Mouse (Mus musculus) hindbrain, embryonic 16.5 days (tissue): Measurements from ENCODE around the gene 4930556J24Rik. TPM values are rescaled to one million over a fixed set of nuclear protein-coding genes. Genes with fewer than 3 reads are reported as not detected.

ENCODE experiments used
- ATAC-seq: fragments of 200-750 bp; cut with Nextera tagmentation; 2 replicates; pipeline ENCODE4 v1.8.0; 2017; ENCODE audit warnings: moderate TSS enrichment, moderate library complexity
- H3K27ac ChIP-seq: fragments of 300-500 bp; sonication (generic); 2 replicates; pipeline ENCODE4 v1.5.1; 2014; ENCODE audit warnings: low read depth, mild to moderate bottlenecking, control low read depth, low read length, moderate library complexity
- H3K27me3 ChIP-seq: fragments of 300-500 bp; sonication (generic); replicated peaks from 2 replicates; pipeline ENCODE4 v1.6.1; 2014; ENCODE audit warnings: low read length; ENCODE audit not compliant: control insufficient read depth, insufficient read depth
- H3K36me3 ChIP-seq: fragments of 300-500 bp; sonication (generic); 2 replicates; pipeline ENCODE4 v1.6.1; 2014; ENCODE audit warnings: mild to moderate bottlenecking, low read length, moderate library complexity, mixed read lengths; ENCODE audit not compliant: control insufficient read depth, insufficient read depth
- H3K4me1 ChIP-seq: fragments of 300-500 bp; sonication (generic); 2 replicates; pipeline ENCODE4 v1.6.1; 2014; ENCODE audit warnings: low read depth, low read length; ENCODE audit not compliant: control insufficient read depth, insufficient read depth
- H3K4me2 ChIP-seq: fragments of 300-500 bp; sonication (generic); 2 replicates; pipeline ENCODE4 v1.6.1; 2014; ENCODE audit warnings: mild to moderate bottlenecking, low read length, control low read depth, moderate library complexity
- H3K4me3 ChIP-seq: fragments of 300-500 bp; sonication (generic); 2 replicates; pipeline ENCODE4 v1.5.1; 2014; ENCODE audit warnings: mild to moderate bottlenecking, low read length, control low read depth, moderate library complexity
- H3K9ac ChIP-seq: fragments of 300-500 bp; sonication (generic); 2 replicates; pipeline ENCODE4 v1.6.1; 2014; ENCODE audit warnings: low read depth, mild to moderate bottlenecking, control low read depth, low read length, moderate library complexity
- H3K9me3 ChIP-seq: fragments of 300-500 bp; sonication (generic); 2 replicates; pipeline ENCODE4 v1.6.1; 2014; ENCODE audit warnings: mild to moderate bottlenecking, low read length, moderate library complexity; ENCODE audit not compliant: control insufficient read depth
- WGBS: fragments of 180-500 bp; shearing (Covaris S2); extraction: QIAGEN DNeasy Blood & Tissue Kit; methylation state at CpG from one replicate; pipeline ENCODE4 v1.1.7; 2014; 5-methylcytosine and 5-hydroxymethylcytosine counted together
- polyA plus RNA-seq: library from polyadenylated mRNA; unstranded; fragments of >200 nt; fragmentation: Nextera tagmentation; extraction: Ambion mirVana; gene quantifications from 2 replicates; pipeline ENCODE4 v1.2.1, GENCODE M21; 2015

Gene 4930556J24Rik
- polyA plus RNA-seq, 1 experiment from 2014 or later = not detected

DNA sequence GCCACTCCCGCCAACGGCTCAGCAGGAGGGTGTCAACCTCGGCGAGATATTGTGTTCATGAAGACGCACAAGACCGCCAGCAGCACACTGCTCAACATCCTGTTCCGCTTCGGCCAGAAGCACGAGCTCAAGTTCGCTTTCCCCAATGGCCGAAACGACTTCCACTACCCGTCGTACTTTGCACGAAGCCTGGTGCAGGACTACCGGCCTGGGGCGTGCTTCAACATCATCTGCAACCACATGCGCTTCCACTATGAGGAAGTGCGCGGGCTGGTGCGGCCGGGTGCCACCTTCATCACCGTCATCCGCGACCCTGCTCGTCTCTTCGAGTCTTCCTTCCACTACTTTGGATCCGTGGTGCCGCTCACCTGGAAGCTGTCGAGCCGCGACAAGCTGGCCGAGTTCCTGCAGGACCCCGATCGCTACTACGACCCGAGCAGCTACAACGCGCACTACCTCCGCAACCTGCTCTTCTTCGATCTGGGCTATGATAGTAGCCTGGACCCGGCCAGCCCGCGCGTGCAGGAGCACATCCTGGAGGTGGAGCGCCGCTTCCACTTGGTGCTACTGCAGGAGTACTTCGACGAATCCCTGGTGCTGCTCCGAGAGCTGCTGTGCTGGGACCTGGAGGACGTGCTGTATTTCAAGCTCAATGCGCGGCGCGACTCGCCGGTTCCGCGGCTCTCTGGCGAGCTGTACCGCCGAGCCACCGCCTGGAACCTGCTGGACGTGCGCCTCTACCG, 21.6 kb upstream of the 4930556J24Rik start:
- Histone ChIP-seq H3K27ac (no peak overlapping the region), H3K4me2 (peak overlapping the region; percentile 53), H3K36me3 (no peaks in the 10 kb centered on the region), H3K9me3 (no peaks in the 10 kb centered on the region), H3K4me1 (peaks cover 7% of the 10 kb centered on the region), H3K4me3 (peak overlapping the region; percentile 33), H3K9ac (0 out of 2 replicates have a peak overlapping the region, but pooled peaks have one; percentile 22), H3K27me3 (peaks cover 33% of the 10 kb centered on the region)
- no peak for ATAC-seq
- 7% methylated on average over 66 of the region's 66 CpGs for WGBS

DNA sequence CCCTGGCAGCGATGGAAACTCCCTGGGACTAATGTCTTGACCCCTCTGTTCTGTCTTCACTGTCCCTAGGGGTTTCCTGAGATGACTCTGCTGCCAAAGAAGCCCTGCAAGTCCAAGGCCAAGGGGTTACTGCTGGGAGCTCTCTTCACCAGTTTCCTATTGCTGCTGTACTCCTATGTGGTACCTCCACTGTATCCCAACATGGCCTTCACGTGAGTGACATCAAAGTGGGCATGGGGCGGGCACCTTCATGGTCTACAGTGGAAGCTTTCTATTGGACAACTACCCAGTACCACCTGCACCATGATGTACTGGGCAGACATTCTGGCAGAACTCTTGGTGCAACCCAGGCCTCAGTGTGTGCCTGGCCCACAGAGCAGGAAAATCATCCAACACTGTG, 20.3 kb upstream of the 4930556J24Rik start:
- Histone ChIP-seq H3K4me1 (peaks cover 7% of the 10 kb centered on the region), H3K27ac (no peak overlapping the region), H3K9ac (no peak overlapping the region), H3K36me3 (no peaks in the 10 kb centered on the region), H3K4me2 (no peak overlapping the region), H3K27me3 (peaks cover 33% of the 10 kb centered on the region), H3K4me3 (no peak overlapping the region), H3K9me3 (no peaks in the 10 kb centered on the region)
- no peak for ATAC-seq
- 87% methylated on average over 3 of the region's 3 CpGs for whole genome bisulfite sequencing

DNA sequence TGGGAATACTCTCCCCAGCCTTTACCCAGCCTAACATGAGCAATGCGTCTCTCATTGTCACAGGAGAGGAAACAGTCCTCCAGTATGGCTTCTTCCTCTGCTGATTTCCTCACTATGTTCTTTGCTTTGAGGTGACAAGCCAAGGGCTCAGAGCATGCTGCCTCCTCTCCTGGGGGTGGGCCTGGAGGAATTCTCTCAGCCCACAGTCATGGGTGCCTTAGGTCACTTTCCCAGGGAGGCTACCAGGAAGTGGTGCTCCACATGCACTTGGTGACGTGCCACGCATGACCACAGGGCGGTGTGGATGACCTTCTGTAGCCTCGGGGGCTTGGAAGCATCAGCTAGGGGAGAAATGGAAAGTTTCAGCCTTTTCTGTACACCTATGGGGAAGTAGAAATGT, 18.9 kb upstream of the 4930556J24Rik start:
- Histone ChIP-seq H3K9me3 (no peaks in the 10 kb centered on the region), H3K4me1 (peaks cover 7% of the 10 kb centered on the region), H3K27ac (no peak overlapping the region), H3K9ac (no peak overlapping the region), H3K4me2 (no peak overlapping the region), H3K27me3 (peaks cover 31% of the 10 kb centered on the region), H3K36me3 (no peaks in the 10 kb centered on the region), H3K4me3 (no peak overlapping the region)
- WGBS = 80% methylated on average over 5 of the region's 5 CpGs
- no peak for ATAC-seq

DNA sequence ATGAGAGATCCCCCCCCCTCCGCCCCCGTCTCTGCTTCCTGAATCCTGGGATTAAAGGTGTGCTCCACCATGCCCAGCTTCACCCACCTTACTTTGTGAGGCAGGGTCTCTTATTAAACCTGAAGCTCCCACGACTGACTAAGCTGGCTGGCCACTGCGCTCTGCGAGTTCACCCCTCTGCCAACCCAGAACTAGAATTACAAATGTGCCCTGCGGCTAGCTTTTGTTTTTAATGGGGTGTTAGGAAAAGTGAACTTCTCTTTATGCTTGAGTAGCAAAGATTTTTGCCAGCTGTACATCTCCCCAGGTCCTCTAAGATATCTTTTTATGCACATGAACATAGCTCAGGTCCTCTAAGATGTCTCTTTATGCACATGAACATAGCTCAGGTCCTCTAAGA, 17.3 kb upstream of the 4930556J24Rik start:
- no peak for ATAC-seq
- Histone ChIP-seq H3K27ac (no peak overlapping the region), H3K9me3 (no peaks in the 10 kb centered on the region), H3K27me3 (peaks cover 22% of the 10 kb centered on the region), H3K4me2 (no peak overlapping the region), H3K36me3 (no peaks in the 10 kb centered on the region), H3K4me3 (no peak overlapping the region), H3K9ac (no peak overlapping the region), H3K4me1 (peaks cover 7% of the 10 kb centered on the region)
- WGBS = 87% methylated on average over 6 of the region's 6 CpGs

DNA sequence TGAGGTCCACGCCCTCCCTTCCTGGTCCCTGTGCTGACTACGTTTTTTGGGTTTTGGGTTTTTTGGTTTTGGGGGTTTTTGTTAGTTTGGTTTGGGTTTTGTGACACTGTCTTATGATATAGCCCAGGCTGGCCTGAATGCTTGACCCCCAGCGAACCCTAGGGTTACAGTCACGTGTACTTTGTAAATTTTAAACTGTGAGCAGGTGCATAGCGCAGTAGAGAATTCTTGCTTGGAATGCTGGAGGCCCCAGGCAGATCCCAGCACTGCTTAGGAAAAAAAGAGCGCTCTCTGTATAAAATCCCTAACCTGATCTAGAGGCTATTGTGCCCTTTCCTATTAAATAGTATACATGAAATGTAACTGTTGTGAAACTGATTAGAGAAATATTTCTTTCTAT, 16.6 kb upstream of the 4930556J24Rik start:
- H3K27ac ChIP-seq = no peak overlapping the region
- no peak for ATAC-seq
- 78% methylated on average over 6 of the region's 6 CpGs for WGBS

DNA sequence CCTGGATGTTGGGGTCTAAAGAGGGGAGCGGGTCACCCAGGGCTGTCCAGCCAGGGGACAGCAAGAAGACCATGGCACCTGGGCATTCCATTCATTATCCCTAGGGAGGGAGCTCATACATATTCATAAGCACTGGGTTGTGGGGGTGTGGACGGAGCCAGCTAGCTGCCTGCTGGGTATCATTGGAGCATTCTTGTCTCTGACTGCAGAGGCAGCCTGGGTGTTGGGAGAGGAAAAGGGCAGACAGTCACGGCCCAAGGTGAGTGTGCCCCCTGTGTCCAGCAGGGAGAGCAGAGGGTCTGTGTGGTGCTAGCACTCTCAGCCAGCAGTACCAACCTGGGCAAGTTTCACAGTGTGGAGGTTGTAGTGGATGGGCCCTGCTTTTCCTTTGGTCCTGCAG, 13.2 kb upstream of the 4930556J24Rik start:
- no peaks in the 10 kb centered on the region for H3K9me3 ChIP-seq
- 48% methylated on average over 3 of the region's 3 CpGs for WGBS
- no peak overlapping the region for H3K4me3 ChIP-seq
- no peak for ATAC-seq
- H3K4me2 ChIP-seq = no peak overlapping the region
- no peak overlapping the region for H3K27ac ChIP-seq
- no peaks in the 10 kb centered on the region; the same call in 1 of the 2 replicates for H3K27me3 ChIP-seq
- no peaks in the 10 kb centered on the region for H3K36me3 ChIP-seq
- H3K9ac ChIP-seq = no peak overlapping the region
- H3K4me1 ChIP-seq = no peaks in the 10 kb centered on the region

More for the DNA sequence above, 16.6 kb upstream of the 4930556J24Rik start:
- H3K4me2 ChIP-seq = no peak overlapping the region
- H3K9me3 ChIP-seq = no peaks in the 10 kb centered on the region
- peaks cover 16% of the 10 kb centered on the region for H3K27me3 ChIP-seq
- H3K4me1 ChIP-seq = peaks cover 4% of the 10 kb centered on the region
- no peak overlapping the region for H3K4me3 ChIP-seq
- H3K9ac ChIP-seq = no peak overlapping the region
- no peaks in the 10 kb centered on the region for H3K36me3 ChIP-seq

DNA sequence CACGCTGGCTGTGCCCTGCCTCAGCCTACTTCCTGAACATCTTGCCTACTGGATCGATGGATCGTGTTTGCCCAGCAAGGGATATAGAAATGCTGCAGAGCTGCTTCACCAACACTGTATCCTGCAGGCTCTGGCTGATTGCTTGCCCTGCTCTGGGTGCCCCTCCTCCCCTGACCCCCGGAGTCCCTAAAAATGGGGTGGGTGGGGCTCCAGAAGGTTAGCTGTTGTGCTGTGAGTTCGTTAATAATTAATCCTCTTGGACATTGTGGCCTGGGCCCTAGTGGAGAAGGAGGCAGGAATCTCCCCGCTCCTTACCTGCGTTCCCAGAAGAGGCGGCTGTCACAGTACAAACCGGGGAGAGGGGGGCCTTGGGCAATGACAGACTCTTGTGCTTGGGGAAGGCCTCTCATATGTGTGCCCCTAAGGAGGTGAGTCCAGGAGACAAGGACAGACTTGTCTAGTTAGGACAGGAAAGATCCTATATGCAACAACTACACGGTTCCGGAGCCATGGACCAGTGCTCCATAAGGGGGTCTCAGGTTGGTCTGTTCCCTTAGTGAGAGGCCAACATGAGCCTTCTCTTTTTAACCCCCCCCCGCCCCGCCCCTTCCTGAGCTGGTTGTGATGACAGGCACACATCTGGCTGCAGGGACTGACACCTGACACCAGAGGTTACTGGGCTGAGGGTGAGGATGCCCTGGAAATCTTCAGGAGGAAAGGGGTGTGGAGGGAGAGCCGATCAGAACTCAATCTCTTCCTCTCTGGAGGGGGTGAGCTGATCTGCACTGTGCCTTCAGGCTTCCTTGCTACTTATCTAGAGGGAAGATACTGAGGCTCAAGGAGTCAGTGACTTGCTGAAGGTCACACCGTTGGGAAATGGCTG, 7.5 kb upstream of the 4930556J24Rik start:
- Histone ChIP-seq H3K27me3 (no peaks in the 10 kb centered on the region), H3K9ac (peak overlapping the region; percentile 65), H3K4me2 (peak overlapping the region; percentile 77), H3K36me3 (peaks cover 10% of the 10 kb centered on the region), H3K27ac (no peak overlapping the region; the same call in 1 of the 2 replicates), H3K9me3 (no peaks in the 10 kb centered on the region), H3K4me3 (peak overlapping the region; percentile 47), H3K4me1 (peaks cover 11% of the 10 kb centered on the region; the same call in 1 of the 2 replicates)
- 12% methylated on average over 15 of the region's 15 CpGs for WGBS
- ATAC-seq = peak; percentile 66

DNA sequence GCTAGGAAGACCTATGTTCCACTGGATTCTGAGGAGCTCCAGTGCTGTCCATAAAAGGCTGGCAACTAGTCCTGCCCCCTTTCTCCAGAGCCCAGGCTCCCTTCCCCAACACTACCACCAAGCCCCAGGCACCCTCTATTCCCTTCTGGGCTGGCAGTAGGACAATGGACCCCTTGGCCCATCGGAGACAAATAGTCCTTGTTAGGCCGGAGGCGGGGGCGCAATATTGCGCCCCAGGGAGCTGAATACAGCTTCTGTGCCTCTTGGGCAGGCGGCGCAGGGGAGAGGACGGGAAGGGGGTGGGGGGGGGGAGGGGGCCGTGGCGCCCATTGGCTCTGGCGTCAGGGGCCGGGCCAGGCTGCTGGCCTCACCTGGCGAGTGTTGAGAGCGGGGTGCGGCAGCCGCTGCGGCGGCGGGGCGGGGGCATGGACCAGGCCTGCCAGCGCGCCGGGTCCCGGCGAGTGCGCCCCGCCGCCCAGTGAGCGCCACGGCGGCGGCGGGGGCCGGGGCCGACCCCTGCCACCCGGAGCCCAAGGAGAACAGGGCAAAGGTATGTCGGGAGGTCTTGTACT, 6.8 kb upstream of the 4930556J24Rik start, which contains the start of gene Gal3st1:
Gene Gal3st1 (plus strand): TSS at position 346 of the 572 bp plus-strand sequence.
- peaks cover 17% of the 10 kb centered on the region for H3K36me3 ChIP-seq
- peak within 1 kb of the TSS; percentile 47 for H3K4me3 ChIP-seq
- H3K4me1 ChIP-seq = peaks cover 11% of the 10 kb centered on the region; the same call in 1 of the 2 replicates
- peak within 1 kb of the TSS; percentile 54; the same call in 1 of the 2 replicates for H3K27ac ChIP-seq
- H3K9me3 ChIP-seq = no peaks in the 10 kb centered on the region
- H3K4me2 ChIP-seq = peak within 1 kb of the TSS; percentile 77
- peak; percentile 82 for ATAC-seq
- H3K9ac ChIP-seq = peak within 1 kb of the TSS; percentile 65
- H3K27me3 ChIP-seq = no peaks in the 10 kb centered on the region
- WGBS = 2% methylated on average over 6 of the region's 37 CpGs
